Mouse (Mus musculus): Measurements from ENCODE around the gene Timp3.

The Timp3 gene

DNA sequence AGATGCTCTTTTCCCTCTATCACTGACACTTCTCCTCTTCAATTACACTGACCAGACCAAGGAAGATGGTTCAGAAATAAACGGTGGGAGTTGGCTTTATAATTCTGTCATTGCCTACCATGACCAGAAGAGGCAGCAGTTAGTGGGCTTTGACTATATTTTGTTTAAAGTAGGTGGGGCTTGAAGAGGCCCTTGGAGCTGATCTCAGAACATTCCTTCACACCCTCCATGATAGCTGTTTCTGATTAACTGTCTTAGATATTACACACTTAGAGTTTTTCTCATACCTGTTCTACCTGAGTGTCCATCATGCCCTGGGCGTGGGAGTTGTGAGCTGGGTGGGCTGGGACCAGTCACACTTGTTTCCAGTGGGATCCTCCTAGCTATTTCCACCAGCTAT, 28.5 kb downstream of the Timp3 start:
- no peak for DNase-seq (ENCODE audit: low read depth, low spot score)

GRCm38 (mm10) chr10:86329241-86329882, 29.2 kb downstream of the Timp3 start:
- no peak for DNase-seq (ENCODE audit: low read depth, low spot score)

DNA sequence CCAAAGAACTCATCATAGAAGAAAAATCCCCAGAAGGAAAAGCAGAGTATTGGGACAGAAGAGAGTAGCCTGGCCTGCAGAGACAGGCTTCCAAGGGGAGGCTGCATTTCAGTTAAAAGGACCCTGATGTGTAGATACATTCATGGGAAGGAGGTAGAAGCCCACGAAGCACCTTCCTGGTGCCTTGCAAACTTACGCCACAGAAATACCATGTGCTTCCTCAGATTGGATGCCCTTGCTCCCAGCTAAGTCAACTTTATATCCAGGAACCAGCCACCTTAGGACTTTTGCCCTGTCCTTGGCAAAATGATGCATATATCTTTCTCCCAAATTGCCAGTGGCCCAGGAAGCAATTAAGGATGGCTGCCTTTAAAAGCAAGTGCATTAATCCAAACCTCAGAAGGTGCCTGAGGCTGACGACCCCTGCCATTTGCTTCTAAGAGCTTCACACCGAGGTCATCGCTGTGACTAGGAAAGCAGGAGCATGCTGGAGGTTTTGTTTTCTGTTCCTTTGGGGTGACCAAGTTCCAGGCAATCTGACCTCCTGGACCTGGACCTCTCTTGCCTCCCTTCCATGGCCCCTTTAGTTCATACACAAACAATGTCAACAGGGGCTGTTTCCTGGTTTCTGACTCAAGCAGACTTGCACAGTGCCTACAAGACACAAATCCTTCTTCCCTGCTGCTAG, 31.0 kb downstream of the Timp3 start:
- DNase-seq (ENCODE audit: low read depth, low spot score), result no peak

DNA sequence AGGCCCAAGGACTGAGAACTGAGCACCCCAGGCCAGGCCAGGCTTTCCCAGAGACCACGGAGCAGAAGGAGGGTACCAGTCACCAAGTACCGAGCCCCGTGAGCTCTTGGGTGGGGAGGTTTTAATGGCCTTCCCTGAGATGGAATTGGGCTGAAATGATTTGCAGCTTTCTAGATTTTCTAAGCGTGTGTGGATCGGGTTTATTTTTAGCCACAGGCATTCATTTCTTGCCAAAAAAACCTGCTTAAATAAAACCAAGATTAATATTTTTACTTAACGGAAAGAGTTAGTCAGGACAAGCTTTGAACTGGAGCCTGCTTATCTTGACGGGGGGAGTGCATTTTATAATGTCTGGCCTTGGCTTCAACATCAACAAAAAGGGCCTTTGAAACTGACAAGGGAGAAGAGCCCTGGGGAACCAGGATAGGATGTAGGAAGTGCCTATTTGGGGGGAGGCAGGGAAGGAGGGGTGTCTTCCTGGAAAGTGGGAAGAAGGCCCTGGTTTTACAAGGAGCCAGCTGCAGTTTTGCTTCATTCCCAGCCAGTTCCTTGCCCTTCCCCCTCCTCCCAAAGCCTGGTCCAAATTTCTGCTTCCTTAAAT, 31.6 kb downstream of the Timp3 start:
- DNase-seq (ENCODE audit: low read depth, low spot score), result no peak

DNA sequence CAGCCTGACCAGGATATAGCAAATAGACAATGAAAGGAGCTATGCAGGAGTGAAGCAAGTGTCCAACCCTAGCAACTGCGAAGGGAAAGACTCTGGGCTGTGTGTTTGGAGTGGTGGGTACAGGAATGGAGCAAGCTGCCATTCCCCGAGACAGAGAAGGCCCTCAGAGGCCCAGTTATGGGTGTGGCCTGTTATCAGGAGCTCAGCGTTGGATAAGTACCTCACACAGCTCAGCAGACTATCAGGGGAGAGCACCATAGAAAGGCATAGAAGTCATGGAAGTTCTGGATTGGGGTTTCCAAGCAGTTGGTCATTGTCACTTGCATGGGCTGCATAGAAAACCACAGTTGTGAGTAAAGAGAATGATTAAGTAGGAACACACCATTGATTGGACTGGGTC, 32.8 kb downstream of the Timp3 start:
- DNase-seq (ENCODE audit: low read depth, low spot score), result no peak

DNA sequence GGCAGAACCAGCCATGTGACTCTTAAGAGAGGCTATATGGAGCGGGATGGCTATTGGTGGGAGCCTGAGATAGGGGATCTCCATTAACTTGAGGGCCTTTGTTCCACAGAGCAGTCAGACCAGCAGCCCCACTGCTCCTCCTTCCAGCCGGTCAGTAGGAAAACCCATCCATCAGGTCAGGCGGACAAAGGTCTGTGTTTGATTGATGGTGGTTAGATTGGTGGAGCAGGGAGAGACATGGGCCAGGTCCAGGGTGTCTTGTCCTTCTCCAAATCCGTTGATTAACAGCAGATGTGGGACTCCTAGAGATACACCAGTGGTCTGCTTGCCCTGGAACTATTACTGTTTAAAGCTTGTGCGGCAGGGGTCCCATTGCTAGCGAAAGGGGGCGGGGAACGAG, 34.4 kb downstream of the Timp3 start:
- DNase-seq (ENCODE audit: low read depth, low spot score), result no peak

DNA sequence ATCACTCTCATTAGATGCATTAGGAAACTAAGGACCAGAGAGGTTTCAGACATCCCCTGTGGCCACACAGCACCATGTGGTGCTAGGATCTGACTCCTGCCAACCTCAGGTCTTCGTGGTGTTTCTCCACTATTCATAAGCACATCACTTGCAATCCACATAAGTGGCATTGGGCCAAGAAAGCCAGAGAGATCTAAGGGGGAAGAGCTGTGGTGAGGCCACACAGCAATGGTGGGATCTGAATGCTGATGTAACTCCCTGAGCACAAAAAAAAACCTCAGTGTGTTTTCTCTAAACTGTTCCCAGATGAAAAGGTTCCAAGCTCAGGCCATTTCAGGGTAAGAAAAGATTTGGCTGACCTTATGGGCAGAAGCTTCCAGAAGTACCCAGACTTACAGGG, 36.3 kb downstream of the Timp3 start:
- no peak for DNase-seq (ENCODE audit: low read depth, low spot score)

DNA sequence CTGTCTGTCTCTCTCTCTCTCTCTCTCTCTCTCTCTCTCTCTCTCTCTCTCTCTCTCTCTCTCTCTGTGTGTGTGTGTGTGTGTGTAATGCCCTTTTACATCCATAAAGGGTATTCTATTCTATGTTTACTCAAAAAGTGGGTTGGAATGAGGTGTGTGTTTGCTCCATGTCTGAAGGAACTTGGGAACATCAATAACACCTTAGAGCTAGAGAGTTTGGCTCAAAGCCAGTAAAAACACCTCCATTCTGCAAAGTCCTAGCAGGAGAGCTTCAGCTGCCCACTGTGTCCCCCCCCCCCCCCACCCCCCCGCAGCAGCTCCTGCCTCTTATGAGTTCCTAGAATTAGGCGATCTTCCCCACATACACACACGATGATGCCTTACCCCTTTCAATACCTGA, 37.1 kb downstream of the Timp3 start:
- DNase-seq (ENCODE audit: low read depth, low spot score), result no peak

- peak; percentile 79 for DNase-seq (ENCODE audit: low read depth, low spot score)
These were observed 38.0 kb downstream of the Timp3 start for GRCm38 (mm10) chr10:86338121-86338715.

DNA sequence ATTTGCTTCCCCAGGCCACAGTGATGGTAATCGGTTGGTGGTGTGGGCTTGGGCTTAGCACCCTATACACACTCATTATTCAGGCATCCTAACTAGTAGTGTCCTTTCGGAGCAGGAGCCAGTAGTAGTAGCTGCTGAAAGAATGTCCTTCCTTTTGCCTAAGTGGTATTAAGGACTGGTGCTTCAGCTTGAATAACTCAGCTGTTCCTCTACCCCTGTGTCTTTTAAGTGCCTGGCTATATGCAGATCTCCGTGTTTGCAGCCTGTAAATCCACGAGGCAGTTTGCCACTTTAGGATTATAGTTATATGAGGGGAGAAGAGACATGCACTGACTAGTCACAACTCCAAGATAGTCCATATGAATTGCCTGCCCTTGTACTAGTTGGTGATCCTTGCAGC, 38.9 kb downstream of the Timp3 start:
- no peak for DNase-seq (ENCODE audit: low read depth, low spot score)

GRCm38 (mm10) chr10:86339649-86340379, 39.6 kb downstream of the Timp3 start:
- peak; percentile 5 for DNase-seq (ENCODE audit: low read depth, low spot score)

DNA sequence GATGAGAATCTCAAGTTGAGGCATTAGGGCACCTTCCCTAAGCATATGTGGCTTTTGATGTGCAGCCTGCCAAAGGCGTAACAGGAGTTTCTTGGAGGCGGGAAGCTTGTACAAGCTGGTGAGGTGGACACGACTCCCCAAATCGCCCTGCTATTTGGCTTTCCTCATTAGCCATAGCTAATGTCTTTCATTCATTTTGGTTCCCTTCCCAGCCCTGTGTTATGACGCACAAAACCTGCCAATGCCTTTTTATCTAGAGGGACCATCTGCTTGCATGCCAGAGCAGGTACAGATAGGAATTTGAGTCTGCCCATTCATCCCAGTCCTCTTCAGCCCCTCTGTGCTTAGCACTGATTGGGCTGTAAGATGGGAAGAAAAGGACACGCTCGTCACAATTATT, 40.2 kb downstream of the Timp3 start:
- DNase-seq (ENCODE audit: low read depth, low spot score), result no peak

DNA sequence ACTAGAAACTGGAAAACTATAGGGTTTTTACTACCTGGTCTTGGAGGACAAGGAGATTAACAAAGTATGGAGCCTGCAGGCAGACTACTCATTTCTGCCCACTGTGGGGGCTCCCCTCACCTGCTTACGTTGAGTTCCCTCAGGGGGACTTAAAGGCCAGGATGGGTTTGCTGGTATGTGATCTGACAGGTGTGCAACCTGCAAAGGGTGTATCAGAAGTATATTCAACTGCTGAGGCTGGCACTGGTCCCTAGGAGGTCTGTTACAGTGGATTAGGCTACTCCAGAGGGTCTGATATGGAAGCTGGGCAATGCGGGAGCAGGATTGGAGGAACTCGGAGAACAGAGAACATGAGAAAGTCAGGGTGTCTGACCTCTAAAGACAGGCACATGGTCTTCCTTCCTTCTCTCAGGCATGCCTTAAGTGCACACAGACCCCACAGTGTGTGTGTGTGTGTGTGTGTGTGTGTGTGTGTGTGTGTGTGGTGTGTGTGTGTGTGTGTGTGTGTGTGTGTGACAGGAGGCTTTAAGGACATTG, 40.9 kb downstream of the Timp3 start:
- DNase-seq (ENCODE audit: low read depth, low spot score), result no peak

- no peak for DNase-seq (ENCODE audit: low read depth, low spot score)
These were observed 41.4 kb downstream of the Timp3 start for GRCm38 (mm10) chr10:86341589-86341988.

DNA sequence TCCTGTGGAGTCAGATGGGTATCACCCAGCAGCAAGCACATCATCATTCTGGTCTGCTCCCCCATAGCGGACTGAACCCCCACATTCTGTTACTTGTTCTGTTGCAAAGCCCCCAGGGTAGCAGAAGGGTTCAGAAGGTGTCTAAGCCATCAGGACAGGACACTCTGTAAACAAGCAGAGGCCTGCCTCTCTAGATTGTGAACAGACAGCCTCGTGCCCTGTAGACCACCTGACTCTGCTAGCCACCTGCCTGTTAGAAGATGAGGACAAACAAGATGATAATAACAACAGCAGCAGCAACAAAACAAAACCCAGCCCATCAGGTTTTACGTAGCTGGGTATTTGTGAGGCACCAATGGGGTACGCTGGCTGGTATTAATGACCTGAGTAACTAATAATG, 42.0 kb downstream of the Timp3 start:
- DNase-seq (ENCODE audit: low read depth, low spot score), result no peak

GRCm38 (mm10) chr10:86342713-86343112, 42.5 kb downstream of the Timp3 start:
- no peak for DNase-seq (ENCODE audit: low read depth, low spot score)

DNA sequence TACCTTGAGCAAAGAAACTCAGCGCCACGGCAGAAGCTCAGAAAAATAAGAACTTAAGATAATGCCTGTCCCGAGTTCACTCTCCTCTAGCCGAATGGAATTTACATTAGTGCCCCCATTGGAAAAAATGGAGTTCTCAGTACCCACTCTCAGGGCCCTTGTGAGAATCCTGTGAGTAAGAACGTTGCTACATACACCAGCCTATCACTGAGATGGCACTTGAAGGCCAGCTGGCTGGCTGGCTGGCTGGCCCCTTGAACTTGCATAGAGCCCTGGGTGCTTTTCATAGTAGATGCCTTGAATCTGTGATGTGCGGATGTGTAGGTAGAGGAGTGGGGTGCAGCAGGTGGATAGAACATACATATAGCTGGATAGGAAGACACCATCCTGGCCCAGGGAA, 43.2 kb downstream of the Timp3 start:
- no peak for DNase-seq (ENCODE audit: low read depth, low spot score)

DNA sequence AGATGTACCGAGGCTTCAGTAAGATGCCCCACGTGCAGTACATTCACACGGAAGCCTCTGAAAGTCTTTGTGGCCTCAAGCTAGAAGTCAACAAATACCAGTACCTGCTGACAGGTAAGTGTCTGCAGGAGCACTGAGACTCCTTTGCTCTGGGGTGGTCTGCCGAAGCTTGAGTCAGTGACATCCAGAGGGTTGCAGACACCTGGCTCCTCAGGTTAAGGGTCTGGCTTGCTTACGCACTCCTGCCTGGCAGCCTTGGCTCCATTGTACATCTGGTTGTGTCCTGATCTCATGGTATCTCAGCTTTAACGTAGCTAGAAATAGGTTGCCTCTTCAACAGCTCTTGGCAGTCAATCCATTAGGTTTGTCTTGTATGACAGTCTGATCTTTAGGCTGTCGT, 43.8 kb downstream of the Timp3 start:
- no peak for DNase-seq (ENCODE audit: low read depth, low spot score)

DNA sequence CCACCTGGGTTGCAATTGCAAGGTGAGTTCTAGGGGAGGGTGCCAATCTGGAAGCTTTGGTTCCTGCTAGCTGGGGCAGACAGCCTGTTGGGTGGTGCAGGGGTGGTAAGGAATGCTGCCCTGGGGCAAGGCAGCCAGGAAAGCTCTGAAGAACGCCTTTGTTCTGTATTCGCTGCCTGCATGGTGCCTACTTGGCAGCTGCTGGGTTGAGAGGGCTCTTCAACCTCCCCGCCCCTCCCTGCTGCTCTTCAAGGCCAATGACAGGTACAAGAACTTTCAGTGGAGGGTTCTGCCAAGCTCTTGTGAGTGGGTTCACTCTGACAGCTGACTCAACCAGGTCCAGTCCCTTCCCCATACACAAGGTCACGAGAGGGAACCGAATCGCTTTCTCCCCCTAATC, 44.5 kb downstream of the Timp3 start:
- no peak for DNase-seq (ENCODE audit: low read depth, low spot score)

- DNase-seq (ENCODE audit: low read depth, low spot score), result no peak
These were observed 45.5 kb downstream of the Timp3 start for GRCm38 (mm10) chr10:86345645-86346044.

DNA sequence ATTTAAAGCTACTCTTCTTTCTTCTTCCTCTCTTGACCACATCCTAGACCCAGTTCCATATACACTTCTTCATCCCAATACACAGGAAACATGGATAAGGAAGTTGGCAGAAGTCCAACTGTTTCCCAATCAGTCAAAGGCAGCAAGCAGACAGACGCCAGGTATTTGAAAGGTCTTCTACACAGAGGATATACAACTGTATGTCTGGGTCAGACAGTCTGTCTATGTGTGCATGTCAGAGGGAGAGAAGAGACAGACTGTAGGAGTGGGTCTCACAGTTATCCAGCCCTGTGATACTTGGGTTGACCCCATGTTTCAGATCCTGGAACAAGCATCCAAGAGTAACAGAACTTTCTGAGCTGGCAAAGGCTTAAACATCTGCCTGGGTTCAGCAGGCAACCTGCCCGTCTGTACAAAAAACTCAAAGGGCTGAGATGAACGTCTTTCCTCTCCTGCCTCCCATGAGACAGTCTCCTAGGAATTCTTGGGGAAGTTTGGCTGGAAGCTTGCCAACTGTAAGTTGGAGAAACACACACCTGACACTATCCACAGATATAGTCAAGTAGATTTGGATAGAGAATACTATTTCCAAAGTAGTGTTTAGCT, 46.2 kb downstream of the Timp3 start:
- no peak for DNase-seq (ENCODE audit: low read depth, low spot score)

- DNase-seq (ENCODE audit: low read depth, low spot score), result no peak
These were observed 51.1 kb downstream of the Timp3 start for GRCm38 (mm10) chr10:86351287-86351686.

Data from ES-CJ7 (cell line).